Mouse (Mus musculus) erythroblast, embryonic 14.5 days (primary cell): ENCODE results near the gene Gli2.

ENCODE experiments used
- GATA1 ChIP-seq: IDR thresholded peaks from 2 replicates; pipeline ENCODE4 v1.6.1; 2012; ENCODE audit warnings: low read length, inconsistent platforms, mixed read lengths
- TAL1 ChIP-seq: IDR thresholded peaks from 3 replicates; pipeline ENCODE4 v1.6.1; 2012; ENCODE audit warnings: low read length, inconsistent platforms, mixed read lengths

- TF ChIP-seq GATA1 (no peak), TAL1 (no peak)
Measured at GRCm38 (mm10) chr1:118967281-118967680, 86.1 kb downstream of the Gli2 start.
